Mouse (Mus musculus): ENCODE results near the gene Gng3. TPM values are rescaled to one million over a fixed set of nuclear protein-coding genes. Genes with fewer than 3 reads are reported as not detected.
"Not testable (repeated sequence)": the region's sequence is repeated elsewhere in the genome, so short reads cannot be mapped to it uniquely, and the experiment has no call there.

The Gng3 gene
- total RNA-seq (2015) (0.16 TPM in 1 of 2 replicates, not detected in the other), total RNA-seq (2017) (not detected in 2 replicates)

DNA sequence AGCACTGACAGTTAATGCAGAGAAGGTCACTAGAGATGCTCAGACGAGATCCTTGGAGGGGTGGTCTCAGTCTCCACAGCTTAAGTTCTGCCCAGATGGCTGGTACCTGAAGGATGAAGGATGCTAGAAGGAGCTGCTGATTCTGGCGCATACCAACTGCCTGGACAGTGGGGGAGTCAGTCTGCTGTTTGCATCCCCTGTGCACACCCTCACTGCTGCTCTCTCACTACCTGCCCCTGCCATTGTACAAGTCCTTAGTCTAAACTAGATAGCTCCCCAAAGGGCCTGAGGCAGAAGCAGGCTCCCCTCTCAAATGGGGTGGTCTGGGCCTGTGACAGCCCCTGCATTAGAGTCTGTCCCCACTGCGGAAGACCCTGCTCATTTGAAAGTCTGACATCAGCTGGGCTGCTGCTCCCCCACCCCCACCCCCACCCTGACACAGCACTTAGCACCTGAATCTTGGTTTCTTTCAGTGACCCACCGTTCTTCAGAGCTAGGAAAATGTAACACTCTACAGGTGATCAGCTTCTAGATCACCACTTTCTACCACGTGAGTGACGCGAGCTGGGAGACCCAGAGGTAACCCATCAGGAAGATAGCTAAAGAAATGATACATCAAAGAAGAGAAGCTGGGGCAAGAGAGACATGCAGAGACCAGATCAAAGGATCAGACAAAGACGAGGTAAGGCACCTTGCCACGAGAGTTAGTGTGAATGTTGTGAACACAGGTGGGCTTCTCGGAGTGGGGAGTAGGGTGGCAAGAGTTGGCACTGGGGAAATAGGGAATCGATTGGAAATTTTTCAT, at the start of gene Gng3:
Gng3 (minus strand) TSS at position 92 of the 805 bp plus-strand sequence.
- ATAC-seq (ENCODE audit: poor library complexity, severe bottlenecking) = no peak

DNA sequence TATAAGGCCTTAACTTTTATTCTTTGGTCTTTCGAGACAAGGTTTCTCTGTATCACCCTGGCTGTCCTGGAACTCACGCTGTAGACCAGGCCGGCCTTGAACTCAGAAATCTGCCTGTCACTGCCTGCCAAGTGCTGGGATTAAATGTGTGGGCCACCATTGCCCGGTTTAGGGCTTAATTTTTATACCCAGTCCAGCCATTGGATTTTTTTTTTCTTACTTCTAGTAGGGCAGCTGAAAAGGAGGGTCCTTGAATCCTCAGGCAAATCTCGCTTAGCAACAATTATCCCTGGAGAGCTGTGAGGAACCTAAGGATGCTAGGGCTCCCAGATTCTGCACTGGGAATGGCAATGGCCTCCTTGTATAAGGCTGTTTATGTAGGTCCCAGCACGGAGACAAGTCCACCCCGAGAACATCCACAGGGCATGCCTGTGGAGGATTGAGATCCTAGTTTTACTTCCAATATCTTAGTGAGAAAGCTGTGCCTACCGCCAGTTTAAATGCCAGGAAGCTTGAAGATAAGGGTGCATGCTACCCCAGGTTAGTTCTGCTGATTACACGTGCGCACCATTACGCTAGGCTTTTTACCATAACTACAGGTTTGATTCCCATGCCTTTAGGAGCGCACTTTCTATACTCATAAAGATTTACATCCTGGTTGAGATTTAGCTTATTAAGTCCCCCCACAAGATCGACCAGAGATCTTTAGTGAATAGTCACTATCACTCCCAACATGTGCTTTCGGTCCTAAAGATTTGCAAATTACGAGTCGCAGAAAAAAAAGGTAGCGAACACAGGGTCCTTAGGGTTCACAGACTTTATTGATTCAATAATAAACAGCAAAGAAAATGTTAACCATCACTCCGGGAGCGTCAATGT, 48.8 kb upstream of the Gng3 start:
- ATAC-seq (ENCODE audit: poor library complexity, severe bottlenecking) = no peak

DNA sequence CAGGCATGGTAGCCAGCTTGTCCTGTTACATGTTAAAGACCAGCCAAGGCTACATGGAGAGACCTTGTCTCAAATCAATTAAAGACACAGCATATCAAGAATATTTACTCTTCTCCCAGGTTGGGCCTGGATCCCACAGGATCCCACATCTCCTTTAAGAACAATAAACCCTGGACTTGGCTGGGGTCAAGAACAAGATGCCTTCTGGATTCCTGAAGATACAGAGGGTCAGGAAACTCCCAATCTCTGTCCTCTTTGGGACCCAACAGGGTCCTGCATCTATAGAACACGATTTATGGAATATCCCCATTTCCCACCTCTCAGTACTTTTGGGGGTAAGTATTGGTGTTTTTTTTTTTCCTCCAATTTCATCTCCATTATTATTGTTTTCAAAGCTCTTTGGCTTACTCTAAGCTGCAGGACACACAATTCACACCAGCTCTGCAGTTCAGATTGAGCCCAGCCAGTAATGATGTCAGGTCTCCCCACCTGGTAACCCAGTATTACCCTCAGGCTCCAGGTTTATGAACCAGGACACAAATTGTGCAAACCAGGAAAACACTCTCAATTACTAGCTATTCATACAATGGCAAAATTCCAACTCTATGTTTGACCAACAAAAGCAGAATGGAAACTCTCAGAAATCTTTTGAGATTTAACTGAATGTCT, 48.1 kb upstream of the Gng3 start:
- ATAC-seq (ENCODE audit: poor library complexity, severe bottlenecking) = no peak

DNA sequence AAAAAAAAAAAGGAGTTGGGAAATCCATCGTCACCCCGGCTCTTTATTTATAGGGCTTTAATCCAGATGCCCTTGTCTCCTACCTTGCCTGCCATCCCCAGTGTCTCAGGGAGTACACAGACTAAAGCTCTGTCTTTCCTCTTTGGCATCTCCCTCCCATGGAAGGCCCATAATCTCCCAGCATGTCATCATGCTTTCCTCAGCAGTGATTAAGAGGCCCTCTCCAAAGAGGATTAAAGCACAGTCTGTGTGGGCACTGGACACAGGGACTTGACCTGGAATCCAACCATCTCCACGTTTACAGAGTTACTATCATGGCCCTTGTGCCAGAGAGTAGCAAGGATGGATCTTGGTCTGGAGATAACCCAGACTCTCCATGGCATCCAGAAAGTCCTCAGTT, 44.6 kb upstream of the Gng3 start, which contains the start of the genes Lbhd1 and Gm49403:
Lbhd1 (plus strand) TSS at position 117 of the 400 bp plus-strand sequence.
Gm49403 (plus strand) TSS at position 315 of the 400 bp plus-strand sequence.
- no peak for ATAC-seq (ENCODE audit: poor library complexity, severe bottlenecking)

DNA sequence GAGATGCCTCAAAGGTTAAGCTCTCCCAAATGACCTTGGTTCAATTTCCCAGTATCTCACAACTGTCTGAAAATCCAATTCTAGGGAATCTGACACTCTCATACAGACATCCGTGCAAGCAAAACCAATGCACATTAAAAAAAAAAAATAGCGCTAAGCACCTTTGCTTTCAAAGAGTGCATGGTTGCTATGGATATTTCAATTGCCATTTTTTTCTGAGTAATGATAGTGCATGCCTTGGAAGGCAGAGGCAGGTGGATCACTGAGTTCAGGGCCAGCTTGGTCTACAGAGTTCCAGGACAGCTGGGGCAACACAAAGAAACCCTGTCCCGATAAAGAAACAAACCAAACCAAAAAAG, 42.0 kb upstream of the Gng3 start:
- no peak for ATAC-seq (ENCODE audit: poor library complexity, severe bottlenecking)

DNA sequence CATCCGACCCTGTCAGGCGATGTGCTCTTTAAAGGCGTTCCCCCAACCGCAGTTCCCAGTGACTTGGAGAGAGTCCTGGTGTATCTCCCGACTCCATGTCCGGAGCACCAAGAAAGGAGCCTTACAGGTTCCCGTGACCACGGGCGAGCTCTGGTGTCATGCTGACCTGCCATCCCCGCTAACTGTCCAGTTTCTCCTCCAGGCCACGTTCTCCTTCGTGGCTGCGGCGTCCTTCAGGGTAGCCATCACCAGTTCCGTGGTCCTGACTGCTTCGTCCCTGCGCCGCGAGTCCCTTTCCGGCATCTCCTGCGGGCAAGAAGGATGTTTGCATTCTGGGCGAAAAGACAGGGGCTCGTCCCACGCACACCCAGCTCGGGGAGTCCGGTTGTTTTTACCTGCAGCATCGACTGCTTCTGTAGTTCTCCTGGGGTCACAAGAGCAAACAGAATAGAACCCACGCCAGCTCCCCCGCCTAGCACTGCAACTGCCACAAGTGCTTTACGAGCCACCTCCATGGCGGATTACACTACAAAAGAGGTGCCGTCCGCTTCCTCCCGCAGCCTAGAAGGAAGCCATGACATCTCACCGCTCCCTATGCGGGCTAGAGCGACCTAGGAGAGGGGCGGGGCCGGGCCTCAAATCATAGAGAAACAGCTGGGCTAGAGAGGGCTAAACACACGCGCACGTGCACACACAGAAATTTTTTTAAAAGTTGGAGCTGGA, 41.5 kb upstream of the Gng3 start, which contains the start of gene Uqcc3:
Uqcc3 (minus strand) TSS at position 613 of the 723 bp plus-strand sequence.
- peak; percentile 99 for ATAC-seq (ENCODE audit: poor library complexity, severe bottlenecking)

DNA sequence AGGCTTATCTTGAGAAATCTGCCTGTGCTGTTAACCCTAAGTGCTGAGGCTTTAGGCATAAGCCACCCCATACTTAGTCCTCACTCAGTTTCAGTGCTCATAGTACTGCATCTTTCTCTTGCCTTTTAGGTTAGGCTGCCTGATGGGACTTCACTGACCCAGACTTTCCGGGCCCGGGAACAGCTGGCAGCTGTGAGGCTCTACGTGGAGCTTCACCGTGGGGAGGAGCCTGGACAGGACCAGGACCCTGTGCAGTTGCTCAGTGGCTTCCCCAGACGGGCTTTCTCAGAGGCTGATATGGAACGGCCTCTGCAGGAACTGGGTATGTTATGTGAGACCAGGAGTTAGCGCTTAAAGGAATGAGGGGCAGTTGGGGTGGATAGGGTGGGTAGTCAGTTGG, 36.0 kb upstream of the Gng3 start:
- ATAC-seq (ENCODE audit: poor library complexity, severe bottlenecking) = no peak

DNA sequence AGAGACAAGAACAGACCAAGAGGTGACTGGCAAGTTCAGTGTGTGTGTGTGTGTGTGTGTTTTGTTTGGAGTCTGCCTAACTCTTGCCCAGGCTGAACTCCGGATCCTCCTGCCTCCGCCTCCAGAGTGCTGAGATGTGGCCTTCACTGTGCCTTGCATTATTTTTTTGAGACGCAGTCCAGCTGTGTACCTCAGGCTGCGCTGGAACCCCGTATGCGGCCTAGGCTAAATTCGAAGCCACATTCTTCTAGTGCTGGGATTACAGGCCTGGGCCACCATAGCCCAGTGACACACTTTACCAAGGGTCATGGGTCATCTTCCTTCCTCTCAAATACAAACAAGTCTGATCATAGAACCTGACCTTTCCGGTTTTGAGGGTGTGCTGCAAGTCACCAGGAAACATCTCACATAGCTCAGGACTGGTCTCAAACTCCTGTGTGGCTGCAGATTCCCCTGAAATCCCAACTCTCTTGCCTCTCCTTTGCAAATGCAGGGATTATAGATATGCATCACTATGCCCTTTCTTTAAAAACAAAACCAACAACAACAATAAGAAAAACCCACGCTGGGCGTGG, 33.4 kb upstream of the Gng3 start:
- ATAC-seq (ENCODE audit: poor library complexity, severe bottlenecking) = no peak

DNA sequence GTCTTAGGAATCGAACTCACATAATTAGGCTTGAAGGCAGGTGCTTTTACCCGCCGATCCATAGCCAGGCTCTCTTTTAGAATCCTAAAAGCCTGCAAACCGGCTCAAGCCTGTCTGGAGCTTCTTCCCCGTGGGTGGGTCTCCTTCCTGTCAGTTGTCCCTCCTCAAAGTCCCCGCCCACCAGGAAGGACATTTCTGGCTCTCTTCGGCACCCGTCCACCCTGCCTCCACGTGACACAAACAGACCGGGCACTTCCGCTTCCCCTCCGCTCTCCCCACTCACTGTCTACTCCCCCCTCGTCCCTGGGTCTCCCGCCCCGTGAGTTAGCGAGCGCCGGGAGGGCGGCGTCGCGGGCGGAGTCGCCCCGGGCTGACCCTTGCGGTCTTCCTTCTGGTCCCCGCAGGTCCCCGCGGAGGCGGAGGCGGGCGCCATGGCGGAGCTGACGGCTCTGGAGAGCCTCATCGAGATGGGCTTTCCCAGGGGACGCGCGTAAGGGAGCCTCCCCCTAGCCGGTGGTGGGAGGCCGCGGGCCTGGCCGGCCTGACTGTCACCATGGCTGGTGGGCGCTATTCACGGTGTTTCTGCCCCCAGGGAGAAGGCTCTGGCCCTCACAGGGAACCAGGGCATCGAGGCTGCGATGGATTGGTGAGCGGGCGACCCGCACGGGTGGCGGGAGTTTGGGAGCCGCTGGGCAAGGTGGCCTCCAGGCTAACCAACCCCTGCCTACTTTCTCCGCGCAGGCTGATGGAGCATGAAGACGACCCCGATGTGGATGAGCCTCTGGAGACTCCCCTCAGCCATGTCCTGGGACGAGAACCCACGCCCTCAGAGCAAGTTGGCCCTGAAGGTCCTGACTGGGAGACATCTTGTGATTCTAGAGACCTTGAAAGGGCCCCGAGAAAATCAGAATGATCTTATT, 32.5 kb upstream of the Gng3 start, which contains the start of gene Ubxn1:
Ubxn1 (plus strand) TSS at position 230 of the 920 bp plus-strand sequence.
- peak; percentile 100 for ATAC-seq (ENCODE audit: poor library complexity, severe bottlenecking)

DNA sequence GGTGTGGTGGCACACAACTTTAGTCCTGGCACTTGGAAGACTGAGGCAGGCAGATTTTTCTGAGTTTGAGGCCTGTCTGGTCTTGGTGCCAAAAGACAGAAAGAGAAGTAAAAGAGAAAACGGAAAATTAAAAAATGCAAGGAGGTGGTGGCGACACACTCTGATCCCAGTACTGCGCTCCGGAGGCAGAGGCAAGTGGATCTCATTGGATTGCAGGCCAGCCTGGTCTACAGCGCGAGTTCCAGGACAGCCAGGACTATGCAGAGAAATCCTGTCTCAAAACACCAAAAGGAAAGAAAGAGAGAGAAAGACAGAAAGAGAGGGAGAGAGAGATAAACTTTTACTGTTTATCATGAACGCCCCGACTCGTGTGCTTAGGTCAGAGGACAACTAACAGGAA, 31.8 kb upstream of the Gng3 start:
- no peak; the same call in 1 of the 2 replicates for ATAC-seq (ENCODE audit: poor library complexity, severe bottlenecking)

DNA sequence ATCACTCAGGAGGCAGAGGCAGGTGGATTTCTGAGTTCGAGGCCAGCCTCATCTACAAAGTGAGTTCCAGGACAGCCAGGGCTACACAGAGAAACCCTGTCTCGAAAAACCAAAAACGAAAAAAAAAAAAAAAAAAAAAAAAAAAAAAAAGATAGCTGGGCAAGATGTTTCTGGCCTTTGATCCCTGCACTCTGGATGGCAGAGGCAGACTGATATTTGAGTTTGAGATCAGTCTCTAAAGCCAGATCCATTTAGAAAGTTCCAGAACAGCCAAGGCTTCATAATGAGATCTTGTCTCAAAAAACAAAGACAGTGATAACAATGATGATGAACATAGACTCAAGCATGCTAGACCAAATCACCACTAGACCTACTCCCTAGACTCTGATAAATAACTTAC, 31.4 kb upstream of the Gng3 start:
- not testable (repeated sequence) for ATAC-seq (ENCODE audit: poor library complexity, severe bottlenecking)

DNA sequence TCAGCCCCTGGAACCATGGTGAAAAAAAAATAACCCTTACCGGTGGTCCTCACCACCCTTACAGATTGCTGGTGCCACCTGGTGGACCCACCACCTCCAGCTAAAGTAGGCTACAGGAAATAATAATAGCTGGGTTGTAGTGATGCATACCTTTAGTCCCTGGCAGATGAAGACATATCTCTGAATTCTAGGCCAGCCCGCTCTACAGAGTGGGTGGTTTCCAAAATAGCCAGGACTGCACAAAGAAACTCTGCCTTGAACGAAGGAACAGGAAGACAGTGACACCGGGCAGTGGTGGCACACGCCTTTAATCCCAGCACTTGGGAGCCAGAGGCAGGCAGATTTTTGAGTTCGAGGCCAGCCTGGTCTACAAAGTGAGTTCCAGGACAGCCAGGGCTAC, 25.3 kb upstream of the Gng3 start:
- ATAC-seq (ENCODE audit: poor library complexity, severe bottlenecking) = no peak

DNA sequence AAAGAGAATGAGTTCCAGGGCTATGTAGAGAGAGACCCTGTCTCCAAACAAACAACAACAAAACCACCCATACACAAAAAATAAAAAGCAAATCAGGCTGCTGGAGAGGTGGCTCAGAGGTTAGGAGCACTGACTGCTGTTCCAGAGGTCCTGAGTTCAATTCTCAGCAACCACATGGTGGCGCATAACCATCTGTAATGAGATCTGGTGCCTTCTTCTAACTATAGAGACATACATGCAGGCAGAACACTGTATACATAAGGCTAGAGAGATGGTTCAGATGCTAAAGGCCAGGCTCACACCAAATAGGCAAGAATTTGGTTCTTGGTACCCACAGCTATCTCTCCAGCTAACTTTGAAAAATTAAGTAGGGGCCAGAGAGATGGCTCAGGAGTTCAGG, 20.0 kb upstream of the Gng3 start:
- ATAC-seq (ENCODE audit: poor library complexity, severe bottlenecking) = no peak

DNA sequence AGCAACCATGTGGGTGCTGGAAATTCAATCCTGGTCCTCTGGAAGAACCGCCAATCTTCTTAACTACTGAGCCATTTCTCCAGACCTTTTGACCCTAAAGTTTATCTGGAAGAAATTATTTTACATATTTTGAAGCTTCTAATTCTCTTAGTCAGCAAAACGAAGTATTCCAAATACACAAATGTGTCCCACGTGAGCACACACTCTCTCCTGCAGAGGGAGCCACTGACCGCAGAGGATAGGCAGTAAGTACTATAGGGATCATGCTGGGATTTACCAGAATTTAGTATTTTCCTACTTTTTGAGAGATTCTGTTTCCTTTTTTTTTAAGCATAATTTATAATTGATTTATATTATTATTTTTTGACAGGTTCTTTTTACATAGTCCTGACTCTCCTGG, 18.7 kb upstream of the Gng3 start:
- ATAC-seq (ENCODE audit: poor library complexity, severe bottlenecking) = peak; percentile 52; the same call in 1 of the 2 replicates

DNA sequence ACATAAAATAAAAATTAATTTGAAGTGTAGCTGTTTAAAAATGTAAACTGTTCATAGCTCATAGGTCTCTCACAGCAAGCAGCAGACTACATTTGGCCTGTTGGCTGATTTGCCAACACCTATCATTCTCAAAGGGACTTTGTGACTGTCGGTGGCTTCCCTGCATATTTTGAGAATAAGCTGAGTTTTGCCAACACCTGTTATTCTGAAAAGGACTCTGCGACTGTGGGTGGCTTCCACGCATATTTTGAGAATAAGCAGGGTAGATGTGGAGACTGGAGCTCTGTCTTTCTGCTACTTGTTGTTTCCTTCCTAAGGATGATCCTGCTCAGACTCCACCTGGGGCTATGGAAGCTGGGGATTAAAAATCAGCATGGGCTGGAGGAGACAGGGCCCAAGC, 14.1 kb upstream of the Gng3 start:
- no peak for ATAC-seq (ENCODE audit: poor library complexity, severe bottlenecking)

DNA sequence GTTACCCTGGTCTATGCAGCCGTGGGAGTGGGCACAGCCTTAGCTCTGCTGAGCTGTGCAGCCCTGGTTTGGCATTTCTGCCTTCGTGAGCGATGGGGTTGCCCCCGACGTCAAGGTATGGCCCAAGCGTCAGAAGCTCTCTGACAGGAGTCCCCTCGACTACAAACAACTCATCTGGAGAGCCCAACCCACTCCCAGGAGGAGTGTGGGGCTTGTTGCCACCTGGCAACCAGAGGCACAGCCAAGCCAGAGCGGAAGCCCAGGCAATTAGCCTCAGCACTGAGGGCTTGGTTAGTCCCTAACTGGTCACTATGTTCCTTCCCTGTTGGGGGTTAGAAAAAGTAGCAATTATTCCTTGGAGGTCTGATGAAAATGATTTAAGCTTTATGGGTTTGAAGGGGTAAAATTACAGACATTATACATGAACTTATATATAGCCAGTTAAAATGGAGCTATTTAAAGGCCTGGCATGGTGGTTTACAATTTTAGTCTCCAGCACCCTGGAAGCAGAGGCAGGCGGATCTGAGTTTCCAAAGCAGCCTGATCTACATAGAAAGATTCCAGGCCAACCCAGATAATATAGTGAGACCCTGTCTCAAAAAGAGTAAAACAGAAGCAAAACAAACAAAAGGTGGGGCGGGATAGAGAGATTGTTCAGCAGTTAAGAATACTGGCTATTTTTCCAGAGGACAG, 13.4 kb upstream of the Gng3 start:
- ATAC-seq (ENCODE audit: poor library complexity, severe bottlenecking) = no peak

DNA sequence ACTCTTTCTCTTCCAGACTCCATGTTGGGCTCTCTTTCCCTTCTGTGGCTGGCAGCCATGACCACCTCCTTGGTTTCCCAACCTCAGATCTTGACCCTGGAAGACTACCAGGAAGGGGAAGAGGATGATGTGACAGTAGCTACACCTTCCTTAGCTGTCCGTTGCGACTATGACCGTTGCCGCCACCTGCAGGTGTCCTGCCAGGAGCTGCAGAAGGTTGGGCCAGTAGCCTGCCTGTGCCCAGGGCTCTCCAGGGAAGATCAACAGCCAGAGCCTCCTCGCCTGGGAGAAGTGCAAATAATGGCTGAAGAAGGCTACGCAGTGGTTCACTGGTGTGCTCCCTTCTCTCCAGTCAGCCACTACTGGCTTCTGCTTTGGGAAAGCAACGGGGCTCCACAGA, 12.6 kb upstream of the Gng3 start:
- no peak for ATAC-seq (ENCODE audit: poor library complexity, severe bottlenecking)

DNA sequence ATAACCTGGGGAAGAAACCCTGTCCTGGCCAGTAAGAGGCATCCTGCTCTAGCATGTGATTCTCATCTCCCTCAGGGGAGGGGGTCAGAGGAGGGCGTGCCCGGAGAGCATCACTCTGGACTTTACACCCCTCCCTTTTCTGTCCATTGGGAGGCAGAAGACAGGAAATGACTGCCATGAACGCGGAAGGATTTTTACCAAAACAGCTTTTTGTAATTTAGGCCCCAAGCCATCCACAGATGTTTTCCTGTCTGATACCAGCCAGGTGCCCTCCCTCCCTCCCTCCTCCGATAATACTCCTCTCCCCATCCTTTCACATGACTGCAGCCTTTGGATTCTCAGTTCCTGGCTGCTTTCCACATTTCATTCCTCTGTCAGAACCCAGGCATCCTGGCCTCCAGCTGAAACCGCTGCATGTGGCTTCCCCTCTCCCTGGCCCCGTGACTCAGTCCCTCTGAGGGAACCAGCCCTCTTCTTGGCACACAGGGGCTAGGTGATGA, 11.5 kb upstream of the Gng3 start, which contains the start of gene Lrrn4cl:
Lrrn4cl (plus strand) TSS at position 367 of the 500 bp plus-strand sequence.
- no peak for ATAC-seq (ENCODE audit: poor library complexity, severe bottlenecking)

All from megakaryocyte, adult 5-6 weeks (primary cell).